Mouse (Mus musculus): Measurements from ENCODE around the gene Hoxd8. TPM values are rescaled to one million over a fixed set of nuclear protein-coding genes. Genes with fewer than 3 reads are reported as not detected.

Gene Hoxd8
- total RNA-seq, 2 experiments from 2014 or later: 0.65 to 2.3 TPM

- DNase-seq: peak in 1 of 2 experiments; percentile 36
Observed at GRCm38 (mm10) chr2:74699053-74699430, 5.4 kb upstream of the Hoxd8 start.

- peak in 1 of 2 experiments; percentile 16 for DNase-seq
Observed at GRCm38 (mm10) chr2:74699664-74700545, 4.5 kb upstream of the Hoxd8 start.

GRCm38 (mm10) chr2:74700546-74701112, 3.8 kb upstream of the Hoxd8 start:
- no peak for DNase-seq

DNA sequence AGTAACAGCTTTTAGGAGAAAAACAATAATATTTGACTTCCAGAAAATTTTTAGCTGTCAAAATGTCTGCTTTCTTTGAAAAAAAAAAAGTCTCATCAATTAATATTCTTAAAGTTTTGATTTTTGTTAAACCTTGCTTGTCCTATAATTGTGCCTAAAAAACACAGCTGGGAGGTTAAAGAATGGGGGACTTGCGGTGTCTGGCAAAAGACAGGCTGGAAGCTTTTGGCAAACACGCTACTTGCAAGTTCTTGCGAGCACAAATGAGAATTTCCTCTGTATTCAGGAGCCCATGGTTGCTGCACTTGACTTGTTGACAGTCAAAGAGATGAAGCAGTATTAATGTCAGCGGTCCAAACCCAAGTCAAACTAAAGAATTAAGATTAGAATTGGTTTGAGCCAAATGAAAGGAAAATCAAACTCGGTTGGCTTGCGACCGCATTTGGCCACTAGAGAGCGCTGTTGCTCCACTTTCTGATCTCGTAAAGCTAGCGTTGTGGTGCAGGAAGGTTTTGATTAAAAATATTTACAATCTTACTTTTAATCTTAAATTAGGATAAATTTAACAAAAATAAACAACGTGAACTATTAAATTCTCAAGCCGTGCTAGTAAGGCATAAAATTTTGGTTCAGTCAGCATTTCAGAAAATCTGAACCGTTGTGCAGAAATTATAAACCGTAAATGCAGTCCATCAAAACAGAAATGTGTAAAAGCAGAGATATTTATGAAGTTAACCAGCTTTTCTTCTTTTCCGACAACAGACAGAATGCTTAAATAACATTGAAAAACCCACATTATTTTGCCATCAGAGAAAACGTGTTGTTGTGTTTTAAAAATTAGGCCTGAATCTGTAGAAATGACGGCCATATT, 2.2 kb upstream of the Hoxd8 start:
- DNase-seq: peak; percentile 67 to 91

GRCm38 (mm10) chr2:74702820-74703219, 1.6 kb upstream of the Hoxd8 start:
- no peak for DNase-seq

- no peak for DNase-seq
Observed at GRCm38 (mm10) chr2:74703317-74703716, 1.1 kb upstream of the Hoxd8 start.

GRCm38 (mm10) chr2:74703720-74704392, 559 bp upstream of the Hoxd8 start:
- no peak for DNase-seq

DNA sequence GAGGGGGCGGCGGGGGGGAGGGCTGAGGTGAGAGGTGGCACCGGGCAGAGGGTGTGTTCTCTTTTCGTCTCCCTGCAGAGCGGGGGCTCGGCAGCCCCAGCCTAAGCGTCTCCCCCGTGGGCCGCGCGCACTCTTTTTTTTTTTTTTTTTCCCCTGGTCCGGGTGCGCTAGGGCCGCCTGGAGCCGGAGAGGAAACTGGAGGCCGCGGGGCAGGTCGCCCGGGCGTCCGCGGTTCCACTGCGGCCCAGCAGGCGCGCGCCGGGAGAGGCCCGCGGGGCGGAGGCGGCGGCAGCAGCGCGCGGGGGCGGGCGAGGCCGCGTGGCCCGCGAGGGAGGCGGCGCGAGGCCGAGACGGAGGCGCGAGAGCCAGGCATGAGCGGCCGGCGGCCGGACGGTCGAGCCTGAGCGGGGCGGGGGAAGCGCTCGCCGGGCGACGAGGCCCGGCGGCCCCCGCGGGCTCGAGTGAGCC, 618 bp downstream of the Hoxd8 start:
- DNase-seq: no peak

- no peak for DNase-seq
Observed at GRCm38 (mm10) chr2:74705467-74706089, 1.2 kb downstream of the Hoxd8 start.

GRCm38 (mm10) chr2:74706393-74706960, 2.1 kb downstream of the Hoxd8 start:
- no peak for DNase-seq

- DNase-seq: no peak
Observed at GRCm38 (mm10) chr2:74707599-74707998, 3.2 kb downstream of the Hoxd8 start.

DNA sequence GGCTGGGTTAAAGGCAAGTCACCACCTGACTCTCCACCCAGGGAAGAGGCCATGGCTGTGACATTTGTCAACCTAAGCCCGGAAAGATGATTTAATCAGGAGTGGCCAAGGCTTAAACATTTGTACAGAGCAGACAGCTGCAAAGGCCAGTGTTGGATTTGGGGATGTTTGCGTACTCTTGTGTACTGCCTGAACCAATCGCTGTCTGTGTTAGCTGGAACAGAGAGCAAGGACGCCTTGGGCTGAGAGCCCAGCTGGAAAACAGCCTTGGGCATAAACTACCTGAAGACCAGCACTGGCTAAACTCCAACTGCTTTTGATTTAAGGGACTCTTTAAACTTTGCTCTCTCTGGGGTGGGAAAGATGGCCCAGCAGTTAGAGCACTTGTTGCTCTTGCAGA, 4.3 kb downstream of the Hoxd8 start:
- DNase-seq: no peak

DNA sequence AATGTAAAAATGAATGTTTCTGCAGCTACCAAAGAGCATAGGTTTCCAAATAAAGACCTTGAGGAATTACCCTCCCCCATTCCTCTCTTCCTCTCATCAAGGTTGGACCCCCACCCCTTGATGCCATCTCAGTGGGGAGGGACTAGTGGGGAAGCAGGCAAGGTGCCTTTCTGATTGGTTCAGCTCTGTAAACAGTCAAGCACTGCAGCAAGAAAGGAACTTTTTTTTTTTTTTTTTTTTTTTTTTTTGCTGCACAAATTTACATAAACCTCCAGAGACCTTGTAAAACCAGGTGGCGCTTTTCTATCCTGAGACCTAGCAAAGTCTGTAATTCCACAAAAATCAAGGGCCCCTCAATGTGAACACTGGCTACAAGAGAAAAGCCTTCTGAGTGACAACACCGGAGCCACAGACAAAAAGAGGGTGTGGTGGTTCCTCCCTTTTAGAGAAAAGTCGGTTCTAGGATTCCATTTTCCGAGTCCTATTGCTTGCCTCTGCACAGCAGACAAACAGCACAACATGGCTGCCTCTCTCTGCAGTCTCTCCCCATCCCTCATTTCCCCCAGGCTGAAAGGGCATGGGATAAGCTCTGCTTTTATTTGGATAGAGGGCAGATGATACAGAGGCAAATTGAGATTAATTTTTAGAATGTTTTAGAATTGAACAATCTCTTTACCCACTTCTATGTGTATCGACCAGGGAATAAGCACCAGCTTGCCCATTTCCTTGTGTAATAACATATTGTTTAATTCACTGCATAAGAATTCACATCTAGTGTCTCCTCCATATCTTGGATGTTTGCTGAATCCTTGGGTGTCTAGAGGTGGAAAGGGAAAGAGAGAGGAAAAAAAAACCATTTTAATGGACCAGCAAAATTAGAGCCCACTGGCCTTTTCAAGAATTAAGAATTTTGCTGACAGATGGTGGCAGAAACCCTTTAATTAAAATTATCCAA, 5.3 kb downstream of the Hoxd8 start:
- DNase-seq: no peak

- DNase-seq: peak in 1 of 2 experiments; percentile 9
Observed at GRCm38 (mm10) chr2:74710929-74711543, 6.6 kb downstream of the Hoxd8 start.

DNA sequence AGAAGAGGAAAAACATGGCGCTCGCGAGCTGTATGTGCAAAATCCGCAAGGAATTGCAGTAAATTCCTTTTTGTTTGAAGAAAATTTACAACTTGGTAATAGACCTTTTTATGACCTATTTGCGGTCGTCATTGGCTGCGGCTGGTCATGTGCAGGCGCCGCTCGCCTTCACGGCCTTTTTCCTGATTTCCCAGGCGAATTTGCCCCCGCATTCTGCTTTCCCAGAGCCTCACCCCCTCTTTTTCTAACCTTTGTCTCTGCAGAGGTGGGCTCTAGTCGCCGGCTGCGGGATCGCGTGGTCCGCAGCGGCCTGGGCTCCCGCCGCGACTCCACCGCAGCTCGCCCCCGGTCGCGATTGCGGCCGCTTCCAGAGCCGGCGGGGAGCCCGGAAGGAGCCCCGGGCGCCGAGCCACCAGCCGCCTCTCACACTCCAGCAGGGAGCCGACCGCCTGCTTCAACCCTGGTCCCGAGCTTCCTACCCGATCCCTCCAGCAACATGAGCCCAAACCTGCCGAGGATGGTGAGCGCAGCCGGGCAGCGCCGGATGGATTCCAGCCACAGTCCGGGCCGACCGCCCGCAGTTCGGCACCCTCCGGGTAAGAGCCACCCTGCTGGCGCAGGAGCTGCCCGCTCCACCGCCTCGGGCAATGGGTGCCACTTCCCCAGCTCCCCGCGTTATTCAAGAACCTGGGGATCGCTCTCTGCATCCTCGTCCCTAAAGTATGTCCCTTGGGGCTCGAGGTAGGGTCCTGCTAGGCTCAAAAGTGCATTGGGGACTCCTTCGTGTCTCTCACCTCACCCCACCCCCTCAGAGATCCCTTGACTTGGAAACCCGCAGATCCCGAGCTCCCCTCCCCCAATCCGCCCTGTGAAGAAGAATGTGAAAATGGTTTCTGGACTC, 7.6 kb downstream of the Hoxd8 start, which contains the start of the genes Hoxd3 and Hoxd4:
Gene Hoxd3, plus strand, starts transcription at position 207 of the 901 bp plus-strand sequence.
Gene Hoxd4, plus strand, starts transcription at position 209 of the 901 bp plus-strand sequence.
- DNase-seq: peak in 1 of 2 experiments; percentile 50

GRCm38 (mm10) chr2:74713239-74714150, 9.1 kb downstream of the Hoxd8 start:
- DNase-seq: peak in 1 of 2 experiments; percentile 8

Measured in heart, adult 18-20 months (tissue).